Mouse (Mus musculus) thymus, adult 2 months (tissue): ENCODE results near the gene Usp54.

Experiments
- CTCF ChIP-seq: fragments of 200-500 bp; IDR thresholded peaks from 2 replicates; pipeline ENCODE4 v1.5.1; 2012; ENCODE audit warnings: mild to moderate bottlenecking, control low read depth, low read length, moderate library complexity, borderline replicate concordance; ENCODE audit not compliant: control insufficient read depth, poor library complexity, insufficient read depth; ENCODE audit errors: extremely low read depth
- POLR2A ChIP-seq: fragments of 200-500 bp; IDR thresholded peaks from 2 replicates; pipeline ENCODE4 v1.6.1; 2012; ENCODE audit warnings: mild to moderate bottlenecking, low read length, control low read depth, moderate library complexity; ENCODE audit not compliant: control insufficient read depth, poor library complexity, insufficient read depth; ENCODE audit errors: extremely low read depth

GRCm38 (mm10) chr14:20631253-20631652 is 9.6 kb downstream of the Usp54 start:
- TF ChIP-seq POLR2A (no peak), CTCF (no peak)
